Mouse (Mus musculus): Measurements from ENCODE around the gene Cltc. TPM values are rescaled to one million over a fixed set of nuclear protein-coding genes. Genes with fewer than 3 reads are reported as not detected.
A peak's percentile ranks its signal among the peaks of the same experiment; 100 is the strongest.

Gene Cltc
- total RNA-seq, 1 experiment = 176 TPM

DNA sequence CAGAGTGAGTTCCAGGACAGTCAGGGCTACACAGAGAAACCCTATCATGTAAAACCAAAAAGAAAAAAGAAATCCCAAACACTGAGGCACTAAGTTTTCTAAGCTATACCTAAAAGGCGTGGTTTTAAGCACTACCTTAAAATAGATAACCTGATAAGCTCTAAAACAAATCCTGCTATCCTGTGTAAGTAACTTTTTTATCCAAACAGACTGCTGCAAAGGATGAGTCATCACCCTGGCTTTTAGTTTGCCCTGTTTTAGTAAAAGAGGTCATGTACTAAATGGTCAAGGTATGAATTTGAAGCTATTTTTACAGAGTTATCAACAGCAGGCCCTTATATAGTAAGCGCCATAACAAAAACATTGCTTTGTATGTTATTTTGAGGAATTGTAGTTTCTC lies 2.5 kb upstream of the Cltc start:
- no peak for DNase-seq (ENCODE audit: low read depth, low spot score)
- no peaks in the 10 kb centered on the region for H3K36me3 ChIP-seq (ENCODE audit: control insufficient read depth, insufficient read depth, low read length, poor library complexity, severe bottlenecking)
- H3K9me3 ChIP-seq (ENCODE audit: control insufficient read depth, insufficient read depth, low read depth, low read length) = no peaks in the 10 kb centered on the region
- peaks cover 0 to 6% of the 10 kb centered on the region in 2 experiments; a peak in 3 of 4 replicates for H3K4me1 ChIP-seq (ENCODE audit: control insufficient read depth in 2 of 2, insufficient read depth in 2 of 2, low read length in 2 of 2, poor library complexity in 1 of 2)
- H3K4me3 ChIP-seq (ENCODE audit: insufficient read depth in 1 of 2, low read depth in 1 of 2, low read length in 2 of 2, poor library complexity in 1 of 2, severe bottlenecking in 1 of 2) = no peak overlapping the region
- TF ChIP-seq HCFC1 (IDR thresholded peaks at IDR 0.05; ENCODE audit: borderline replicate concordance, insufficient read depth, low read length) (no peak), ZC3H11A (IDR thresholded peaks at IDR 0.05; ENCODE audit: borderline replicate concordance, low read depth, low read length) (no peak), ZNF384 (IDR thresholded peaks at IDR 0.05; ENCODE audit: low read depth, low read length) (no peak), MAFK (IDR thresholded peaks at IDR 0.05; ENCODE audit: insufficient read depth, low read depth, low read length) (no peak), CHD2 (IDR thresholded peaks at IDR 0.05; ENCODE audit: low read depth, low read length) (no peak)
- in situ Hi-C loops (cut with MboI; ENCODE audit: low sequenced_read_pairs in 2 of 2, unreplicated experiment in 2 of 2) = no loop called here
- no peak overlapping the region for H3K9ac ChIP-seq (ENCODE audit: insufficient read depth, low read depth, low read length, poor library complexity, severe bottlenecking)
- H3K27ac ChIP-seq (ENCODE audit: insufficient read depth, low read depth, low read length, poor library complexity, severe bottlenecking) = no peak overlapping the region

DNA sequence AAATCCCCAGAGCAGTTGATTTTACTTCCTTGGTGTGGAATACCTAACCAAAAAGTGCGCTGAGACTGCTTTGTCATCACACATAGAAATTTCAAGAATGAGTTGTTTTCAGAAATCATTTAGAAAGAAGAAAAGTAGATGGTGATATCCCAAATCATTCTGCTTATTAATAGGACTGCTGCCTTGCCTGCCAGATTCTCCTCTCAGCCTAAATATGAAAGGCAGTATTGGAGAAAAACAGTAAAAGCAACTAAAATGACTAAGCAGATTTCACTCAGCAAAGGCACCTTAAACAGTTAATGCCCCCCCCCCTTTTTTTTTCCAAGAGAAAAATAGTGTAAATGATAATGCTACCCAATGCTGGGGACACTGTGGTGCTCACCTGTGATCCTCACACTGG lies 1.9 kb upstream of the Cltc start:
- no peaks in the 10 kb centered on the region for H3K9me3 ChIP-seq (ENCODE audit: control insufficient read depth, insufficient read depth, low read depth, low read length)
- H3K36me3 ChIP-seq (ENCODE audit: control insufficient read depth, insufficient read depth, low read length, poor library complexity, severe bottlenecking) = no peaks in the 10 kb centered on the region
- no peak overlapping the region; the same call in 1 of the 2 replicates for H3K9ac ChIP-seq (ENCODE audit: insufficient read depth, low read depth, low read length, poor library complexity, severe bottlenecking)
- in situ Hi-C loops (cut with MboI; ENCODE audit: low sequenced_read_pairs in 2 of 2, unreplicated experiment in 2 of 2) = no loop called here
- H3K4me1 ChIP-seq (ENCODE audit: control insufficient read depth in 2 of 2, insufficient read depth in 2 of 2, low read length in 2 of 2, poor library complexity in 1 of 2) = peaks cover 0 to 6% of the 10 kb centered on the region in 2 experiments; a peak in 3 of 4 replicates
- TF ChIP-seq ZC3H11A (IDR thresholded peaks at IDR 0.05; ENCODE audit: borderline replicate concordance, low read depth, low read length) = no peak
- no peak for TF ChIP-seq ZNF384 (IDR thresholded peaks at IDR 0.05; ENCODE audit: low read depth, low read length)
- no peak for TF ChIP-seq CHD2 (IDR thresholded peaks at IDR 0.05; ENCODE audit: low read depth, low read length)
- TF ChIP-seq MAFK (IDR thresholded peaks at IDR 0.05; ENCODE audit: insufficient read depth, low read depth, low read length) = peak; percentile 53; the same call in 1 of the 2 replicates
- no peak for TF ChIP-seq HCFC1 (IDR thresholded peaks at IDR 0.05; ENCODE audit: borderline replicate concordance, insufficient read depth, low read length)
- no peak overlapping the region for H3K4me3 ChIP-seq (ENCODE audit: insufficient read depth in 1 of 2, low read depth in 1 of 2, low read length in 2 of 2, poor library complexity in 1 of 2, severe bottlenecking in 1 of 2)
- no peak overlapping the region for H3K27ac ChIP-seq (ENCODE audit: insufficient read depth, low read depth, low read length, poor library complexity, severe bottlenecking)
- DNase-seq (ENCODE audit: low read depth, low spot score) = no peak

DNA sequence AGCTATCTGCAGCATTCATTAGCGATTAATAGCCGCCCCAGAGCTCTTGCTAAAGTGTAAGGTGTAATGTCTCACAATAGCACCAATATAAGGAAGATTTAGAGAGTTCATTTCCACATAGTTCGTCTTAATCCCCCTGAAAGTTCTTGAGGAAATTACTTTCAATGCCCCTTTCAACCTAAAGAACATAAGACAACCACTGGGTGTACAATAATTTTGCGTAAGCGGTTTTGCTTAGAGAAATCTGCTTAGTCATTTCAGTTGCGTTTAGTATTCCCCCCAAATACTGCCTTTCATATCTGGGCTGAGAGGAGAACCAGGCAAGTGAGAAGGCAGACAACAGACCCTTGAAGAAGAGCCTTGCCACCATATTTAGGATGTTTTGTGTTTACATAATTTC lies 1.2 kb upstream of the Cltc start:
- no peak for DNase-seq (ENCODE audit: low read depth, low spot score)
- Histone ChIP-seq H3K4me1 (ENCODE audit: control insufficient read depth in 2 of 2, insufficient read depth in 2 of 2, low read length in 2 of 2, poor library complexity in 1 of 2) (peaks cover 0 to 6% of the 10 kb centered on the region in 2 experiments; a peak in 3 of 4 replicates), H3K36me3 (ENCODE audit: control insufficient read depth, insufficient read depth, low read length, poor library complexity, severe bottlenecking) (0 out of 2 replicates have a peak, but pooled peaks cover under 1% of the 10 kb centered on the region), H3K9ac (ENCODE audit: insufficient read depth, low read depth, low read length, poor library complexity, severe bottlenecking) (peak overlapping the region; percentile 98), H3K4me3 (ENCODE audit: insufficient read depth in 1 of 2, low read depth in 1 of 2, low read length in 2 of 2, poor library complexity in 1 of 2, severe bottlenecking in 1 of 2) (peak overlapping the region; percentile 79 to 94), H3K27ac (ENCODE audit: insufficient read depth, low read depth, low read length, poor library complexity, severe bottlenecking) (peak overlapping the region; percentile 97; the same call in 1 of the 2 replicates), H3K9me3 (ENCODE audit: control insufficient read depth, insufficient read depth, low read depth, low read length) (no peaks in the 10 kb centered on the region)
- no peak for TF ChIP-seq ZC3H11A (IDR thresholded peaks at IDR 0.05; ENCODE audit: borderline replicate concordance, low read depth, low read length)
- TF ChIP-seq MAFK (IDR thresholded peaks at IDR 0.05; ENCODE audit: insufficient read depth, low read depth, low read length) = 0 out of 2 replicates have a peak, but pooled peaks have one; percentile 14
- in situ Hi-C loops (cut with MboI; ENCODE audit: low sequenced_read_pairs in 2 of 2, unreplicated experiment in 2 of 2) = no loop called here

DNA sequence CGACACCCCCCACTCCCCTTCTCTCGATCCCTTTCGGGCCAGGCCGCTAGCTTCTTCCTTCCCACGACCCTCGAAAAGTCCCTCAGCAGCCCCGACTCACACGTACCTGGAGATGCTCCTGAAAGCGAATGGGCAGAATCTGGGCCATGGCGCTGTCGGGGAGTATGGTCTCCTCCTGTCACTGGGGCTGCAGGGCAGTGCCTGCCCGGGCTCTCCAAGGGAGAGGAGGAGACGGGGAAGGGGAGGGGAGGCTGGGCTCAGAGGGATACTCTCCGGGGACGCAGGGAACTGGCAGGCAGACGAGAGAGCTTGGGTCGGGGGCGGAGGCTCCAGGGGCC lies 254 bp downstream of the Cltc start:
- H3K36me3 ChIP-seq (ENCODE audit: control insufficient read depth, insufficient read depth, low read length, poor library complexity, severe bottlenecking) = peaks cover 2% of the 10 kb centered on the region; the same call in 1 of the 2 replicates
- peak overlapping the region; percentile 93 for H3K27ac ChIP-seq (ENCODE audit: insufficient read depth, low read depth, low read length, poor library complexity, severe bottlenecking)
- no peak for DNase-seq (ENCODE audit: low read depth, low spot score)
- H3K9me3 ChIP-seq (ENCODE audit: control insufficient read depth, insufficient read depth, low read depth, low read length) = no peaks in the 10 kb centered on the region
- H3K4me1 ChIP-seq (ENCODE audit: control insufficient read depth in 2 of 2, insufficient read depth in 2 of 2, low read length in 2 of 2, poor library complexity in 1 of 2) = peaks cover under 1 to 6% of the 10 kb centered on the region in 2 experiments; a peak in 3 of 4 replicates
- TF ChIP-seq ZC3H11A (IDR thresholded peaks at IDR 0.05; ENCODE audit: borderline replicate concordance, low read depth, low read length) (no peak), MAFK (IDR thresholded peaks at IDR 0.05; ENCODE audit: insufficient read depth, low read depth, low read length) (no peak), CHD2 (IDR thresholded peaks at IDR 0.05; ENCODE audit: low read depth, low read length) (no peak), ZNF384 (IDR thresholded peaks at IDR 0.05; ENCODE audit: low read depth, low read length) (no peak), HCFC1 (IDR thresholded peaks at IDR 0.05; ENCODE audit: borderline replicate concordance, insufficient read depth, low read length) (no peak)
- H3K9ac ChIP-seq (ENCODE audit: insufficient read depth, low read depth, low read length, poor library complexity, severe bottlenecking) = peak overlapping the region; percentile 97
- in situ Hi-C loops (cut with MboI; ENCODE audit: low sequenced_read_pairs in 2 of 2, unreplicated experiment in 2 of 2) = no loop called here
- peak overlapping the region; percentile 92 to 94 for H3K4me3 ChIP-seq (ENCODE audit: insufficient read depth in 1 of 2, low read depth in 1 of 2, low read length in 2 of 2, poor library complexity in 1 of 2, severe bottlenecking in 1 of 2)
